Mouse (Mus musculus): ENCODE data around the gene Mpl. TPM values are rescaled to one million over a fixed set of nuclear protein-coding genes. Genes with fewer than 3 reads are reported as not detected.

Mpl gene
- polyA plus RNA-seq, 1 experiment from 2014 or later, result 0.45 TPM

- H3K4me3 ChIP-seq (replicated peaks), result no peak overlapping the region
- H3K9ac ChIP-seq, result no peak overlapping the region
- H3K27me3 ChIP-seq (replicated peaks), result no peaks in the 10 kb centered on the region
- ATAC-seq (ENCODE audit: insufficient read depth, low FRiP score, low read depth), result no peak
- H3K4me1 ChIP-seq, result no peaks in the 10 kb centered on the region
- H3K36me3 ChIP-seq, result peaks cover 39% of the 10 kb centered on the region
- 90% methylated on average over 6 of the region's 6 CpGs for WGBS
- no peak overlapping the region for H3K27ac ChIP-seq
- no peak overlapping the region for H3K4me2 ChIP-seq
- H3K9me3 ChIP-seq, result no peaks in the 10 kb centered on the region
Measured at GRCm38 (mm10) chr4:118398400-118398799, 58.9 kb downstream of the Mpl start.

GRCm38 (mm10) chr4:118396433-118396832 lies 60.9 kb downstream of the Mpl start:
- H3K4me3 ChIP-seq (replicated peaks), result no peak overlapping the region
- no peak for ATAC-seq (ENCODE audit: insufficient read depth, low FRiP score, low read depth)
- H3K4me1 ChIP-seq, result no peaks in the 10 kb centered on the region
- H3K27me3 ChIP-seq (replicated peaks), result no peaks in the 10 kb centered on the region
- no peak overlapping the region for H3K4me2 ChIP-seq
- WGBS, result 71% methylated on average over 3 of the region's 3 CpGs
- no peaks in the 10 kb centered on the region for H3K9me3 ChIP-seq
- peaks cover 50% of the 10 kb centered on the region for H3K36me3 ChIP-seq
- no peak overlapping the region for H3K9ac ChIP-seq
- H3K27ac ChIP-seq, result no peak overlapping the region

- no peak overlapping the region for H3K4me2 ChIP-seq
- no peak overlapping the region for H3K27ac ChIP-seq
- H3K4me3 ChIP-seq (replicated peaks), result no peak overlapping the region
- 86% methylated on average over 4 of the region's 4 CpGs for WGBS
- ATAC-seq (ENCODE audit: insufficient read depth, low FRiP score, low read depth), result no peak
- peaks cover 51% of the 10 kb centered on the region for H3K36me3 ChIP-seq
- H3K27me3 ChIP-seq (replicated peaks), result no peaks in the 10 kb centered on the region
- H3K9ac ChIP-seq, result no peak overlapping the region
- no peaks in the 10 kb centered on the region for H3K9me3 ChIP-seq
- no peaks in the 10 kb centered on the region for H3K4me1 ChIP-seq
Measured at GRCm38 (mm10) chr4:118395289-118395688, 62.0 kb downstream of the Mpl start.

DNA sequence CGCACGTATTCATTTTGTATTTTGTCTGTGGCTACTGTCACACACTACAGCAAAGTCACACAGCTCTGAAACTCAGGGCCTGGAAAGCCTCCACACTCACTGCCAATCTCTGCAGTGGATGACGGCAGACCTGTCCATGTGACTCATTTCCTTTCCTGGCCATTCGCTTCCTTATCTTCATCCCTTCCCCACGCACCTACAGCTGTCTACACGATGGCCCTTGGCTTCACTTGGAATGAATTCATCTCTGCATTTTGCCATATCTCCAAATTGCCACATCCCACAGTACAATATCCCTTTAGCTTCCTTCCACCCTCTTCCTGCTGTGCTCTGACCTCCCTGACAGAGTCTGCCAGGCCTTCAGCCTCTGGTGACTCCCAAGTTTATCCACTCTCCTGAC lies 62.8 kb downstream of the Mpl start:
- H3K4me1 ChIP-seq, result no peaks in the 10 kb centered on the region
- H3K9me3 ChIP-seq, result no peaks in the 10 kb centered on the region
- no peak overlapping the region for H3K4me2 ChIP-seq
- H3K36me3 ChIP-seq, result peaks cover 56% of the 10 kb centered on the region
- WGBS, result 90% methylated on average over 6 of the region's 6 CpGs
- no peak for ATAC-seq (ENCODE audit: insufficient read depth, low FRiP score, low read depth)
- no peak overlapping the region for H3K4me3 ChIP-seq (replicated peaks)
- H3K9ac ChIP-seq, result no peak overlapping the region
- no peaks in the 10 kb centered on the region for H3K27me3 ChIP-seq (replicated peaks)
- H3K27ac ChIP-seq, result no peak overlapping the region

Other genes with a start within 250 kb of the Mpl start
- gene Ptprf, start 166.1 kb downstream of the Mpl start, polyA plus RNA-seq (2015; fragmentation: Nextera tagmentation; extraction: Ambion mirVana), result 79.2 and 85.6 TPM in 2 replicates
- gene Szt2, start 48.2 kb downstream of the Mpl start, polyA plus RNA-seq (2015; fragmentation: Nextera tagmentation; extraction: Ambion mirVana), result 4.8 and 7.0 TPM in 2 replicates
- 99.8 and 101 TPM in 2 replicates for gene Med8, start 48.2 kb downstream of the Mpl start, polyA plus RNA-seq (2015; fragmentation: Nextera tagmentation; extraction: Ambion mirVana)
- gene Elovl1, start 29.4 kb downstream of the Mpl start, polyA plus RNA-seq (2015; fragmentation: Nextera tagmentation; extraction: Ambion mirVana), result 128 and 136 TPM in 2 replicates
- gene Cdc20, start 20.2 kb downstream of the Mpl start, polyA plus RNA-seq (2015; fragmentation: Nextera tagmentation; extraction: Ambion mirVana), result 220 and 224 TPM in 2 replicates
- 20.6 and 22.9 TPM in 2 replicates for gene Tie1, start 32.5 kb upstream of the Mpl start, polyA plus RNA-seq (2015; fragmentation: Nextera tagmentation; extraction: Ambion mirVana)
- gene 2610528J11Rik, start 69.5 kb upstream of the Mpl start, polyA plus RNA-seq (2015; fragmentation: Nextera tagmentation; extraction: Ambion mirVana), result 30.4 and 33.8 TPM in 2 replicates
- 8.7 and 10.1 TPM in 2 replicates for gene Tmem125, start 86.5 kb upstream of the Mpl start, polyA plus RNA-seq (2015; fragmentation: Nextera tagmentation; extraction: Ambion mirVana)
- gene Cfap57, start 163.3 kb upstream of the Mpl start, polyA plus RNA-seq (2015; fragmentation: Nextera tagmentation; extraction: Ambion mirVana), result 0.06 and 0.33 TPM in 2 replicates
- 129 and 151 TPM in 2 replicates for gene Ebna1bp2, start 163.3 kb upstream of the Mpl start, polyA plus RNA-seq (2015; fragmentation: Nextera tagmentation; extraction: Ambion mirVana)
- not detected in 2 replicates for gene Olfr62, start 201.4 kb upstream of the Mpl start, polyA plus RNA-seq (2015; fragmentation: Nextera tagmentation; extraction: Ambion mirVana)
- gene Olfr1342, start 235.2 kb upstream of the Mpl start, polyA plus RNA-seq (2015; fragmentation: Nextera tagmentation; extraction: Ambion mirVana), result not detected in 2 replicates
- gene Olfr1341, start 246.0 kb upstream of the Mpl start, polyA plus RNA-seq (2015; fragmentation: Nextera tagmentation; extraction: Ambion mirVana), result not detected in 2 replicates

Measured in stomach, embryonic 15.5 days (tissue).